Mouse (Mus musculus): ENCODE results near the gene Wdfy2.
"Not testable (repeated sequence)": the region's sequence is repeated elsewhere in the genome, so short reads cannot be mapped to it uniquely, and the experiment has no call there.

Wdfy2 gene

DNA sequence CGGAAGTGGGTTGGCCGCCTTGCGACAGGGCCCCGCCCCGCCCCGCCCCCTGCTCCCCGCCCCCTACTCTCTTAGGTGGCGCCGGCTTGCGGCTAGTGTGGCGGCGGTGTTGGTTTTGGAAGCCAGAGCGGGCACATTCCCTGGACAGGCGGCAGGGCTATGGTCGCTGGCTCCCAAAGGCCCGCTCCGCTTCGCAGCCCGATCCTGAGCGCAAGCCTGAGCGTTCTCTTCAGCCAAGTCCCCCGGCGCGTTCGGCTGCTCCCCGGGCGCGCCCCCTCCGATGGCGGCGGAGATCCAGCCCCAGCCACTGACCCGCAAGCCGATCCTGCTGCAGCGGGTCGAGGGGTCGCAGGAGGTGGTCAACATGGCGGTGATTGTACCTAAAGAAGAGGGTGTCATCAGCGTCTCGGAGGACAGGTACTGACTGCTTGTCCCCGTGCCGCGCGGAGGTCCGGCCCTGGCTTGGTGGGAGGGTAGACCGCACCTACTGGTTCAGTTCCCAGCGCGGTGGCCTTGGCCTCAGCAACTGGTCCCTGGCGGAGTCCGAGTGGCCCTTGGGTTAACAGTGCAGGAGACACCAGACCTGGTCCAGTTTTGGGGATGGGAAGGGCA lies at the start of gene Wdfy2:
TSS of gene Wdfy2 (plus strand) at position 38 of the 612 bp plus-strand sequence.
- DNase-seq, result peak; percentile 54

GRCm38 (mm10) chr14:62789282-62789681 lies 48.2 kb upstream of the Wdfy2 start:
- DNase-seq, result no peak

DNA sequence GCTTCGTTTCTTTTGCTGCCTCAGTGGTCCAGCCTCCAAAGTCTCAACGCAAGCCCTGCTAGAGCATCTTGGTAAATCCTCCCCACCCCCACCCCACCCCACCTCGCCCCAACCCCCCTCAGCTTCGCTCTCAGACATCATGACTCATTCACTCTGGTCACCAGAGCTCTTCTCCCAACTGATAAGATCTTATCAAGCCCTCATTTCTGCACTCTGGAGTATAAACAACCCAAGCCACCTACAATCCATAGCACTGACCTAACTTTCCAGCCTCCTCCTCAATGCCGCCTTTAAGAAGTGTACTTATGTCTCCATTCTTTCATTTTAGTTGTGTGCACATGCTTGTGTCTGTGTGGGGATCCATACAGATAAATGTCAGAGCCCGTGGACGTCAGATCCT lies 41.8 kb upstream of the Wdfy2 start:
- DNase-seq, result no peak

GRCm38 (mm10) chr14:62798608-62799101 lies 38.8 kb upstream of the Wdfy2 start:
- peak; percentile 3 for DNase-seq

GRCm38 (mm10) chr14:62800791-62801190 lies 36.7 kb upstream of the Wdfy2 start:
- DNase-seq, result no peak

- DNase-seq, result no peak
These were observed 34.3 kb upstream of the Wdfy2 start for GRCm38 (mm10) chr14:62803204-62803603.

DNA sequence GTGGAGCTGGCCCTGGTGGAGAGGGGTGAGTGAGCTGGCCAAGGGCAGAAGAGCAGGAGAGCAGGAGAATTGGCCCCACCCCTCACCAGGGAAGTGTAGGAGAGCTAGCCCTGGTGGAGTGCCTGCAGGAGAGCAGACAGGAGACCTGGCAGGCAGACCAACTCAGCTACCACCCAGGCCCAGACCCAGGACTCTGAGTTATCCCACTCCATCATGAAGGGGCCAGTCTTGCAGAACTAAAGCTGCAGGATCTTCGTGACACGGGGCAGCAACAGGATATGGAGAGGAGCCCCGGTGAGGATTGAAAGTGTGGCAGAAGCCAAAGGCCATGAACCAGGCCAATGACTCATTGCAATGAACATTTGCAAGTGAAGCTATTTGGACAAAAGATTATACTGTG lies 30.6 kb upstream of the Wdfy2 start:
- no peak for DNase-seq

GRCm38 (mm10) chr14:62808661-62809523 lies 28.6 kb upstream of the Wdfy2 start:
- no peak for DNase-seq

- DNase-seq, result no peak
These were observed 24.7 kb upstream of the Wdfy2 start for GRCm38 (mm10) chr14:62812765-62813164.

DNA sequence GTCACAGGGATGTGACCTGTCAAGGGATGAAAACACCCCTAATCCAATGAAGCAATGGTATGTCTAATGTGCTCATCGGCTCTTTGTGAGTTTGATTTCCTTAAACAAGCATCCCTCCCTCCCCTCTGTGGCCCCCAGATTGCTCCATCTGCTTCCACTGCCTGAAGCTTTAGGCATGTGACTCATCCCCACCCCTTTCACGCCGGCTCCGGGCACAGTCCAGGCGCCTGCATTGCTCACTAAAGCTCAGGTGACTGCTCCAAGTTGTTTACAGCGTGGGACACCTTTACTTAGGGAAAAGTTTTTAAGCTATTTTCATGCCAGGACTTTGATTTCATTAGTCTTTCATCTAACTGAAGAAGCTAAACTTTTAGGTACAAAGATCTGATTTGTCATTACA lies 22.9 kb upstream of the Wdfy2 start:
- no peak for DNase-seq

GRCm38 (mm10) chr14:62816827-62817226 lies 20.7 kb upstream of the Wdfy2 start:
- no peak for DNase-seq

DNA sequence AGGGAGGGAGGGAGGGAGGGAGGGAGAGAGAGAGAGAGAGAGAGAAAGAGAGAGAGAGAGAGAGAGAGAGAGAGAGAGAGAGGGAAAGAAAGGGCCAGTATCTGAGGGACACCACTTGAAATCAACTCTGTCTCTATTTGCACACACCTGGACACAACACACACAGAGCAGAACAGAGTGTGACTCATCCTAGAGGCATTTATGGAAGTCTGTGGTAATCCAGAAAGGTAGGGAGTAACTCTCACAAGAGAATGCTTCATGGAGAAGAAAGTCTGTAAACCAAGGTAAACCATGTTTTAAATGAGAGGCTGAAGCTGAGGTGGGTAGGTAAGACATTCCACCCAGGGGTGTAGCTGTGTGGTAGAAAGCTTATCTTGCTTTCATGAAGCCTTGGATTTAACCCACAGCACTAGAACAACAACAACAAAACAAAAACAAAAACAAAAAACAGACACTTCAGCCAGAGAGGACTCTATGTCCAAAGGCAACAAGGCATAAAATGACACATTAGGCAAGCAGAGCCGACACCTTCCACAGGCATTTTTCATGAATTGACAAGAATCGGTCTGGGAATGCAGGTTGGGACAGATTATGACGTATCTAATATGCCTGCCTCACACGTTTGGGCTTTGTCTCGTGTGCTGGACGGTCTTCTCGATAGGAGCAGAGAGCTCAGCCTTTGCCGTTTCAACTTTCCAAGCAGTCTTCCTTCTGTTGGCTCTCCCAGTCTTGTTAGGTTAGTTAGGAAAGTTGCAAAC lies 11.7 kb upstream of the Wdfy2 start:
- DNase-seq, result no peak

DNA sequence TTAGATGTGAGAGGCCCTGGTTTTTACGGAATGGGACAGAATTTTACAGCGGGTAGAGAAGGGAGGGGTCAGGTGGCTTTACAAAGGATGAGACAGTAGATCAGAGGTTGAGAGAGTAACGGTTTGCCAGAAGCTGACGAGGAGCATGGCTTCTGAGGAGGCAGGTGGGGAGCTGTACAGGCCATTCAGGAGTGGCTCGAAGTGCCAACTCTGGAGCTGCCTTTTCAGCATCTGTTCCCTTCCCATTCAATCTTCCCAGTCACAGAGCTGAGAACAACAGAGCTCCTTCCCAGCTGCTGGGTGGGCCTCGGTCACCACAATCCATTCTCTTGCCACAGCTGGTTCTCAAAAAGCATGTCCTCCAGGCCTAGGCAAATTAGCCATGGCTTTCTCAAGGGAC lies 8.2 kb upstream of the Wdfy2 start:
- DNase-seq, result no peak

GRCm38 (mm10) chr14:62831691-62832275 lies 5.7 kb upstream of the Wdfy2 start:
- DNase-seq, result no peak

DNA sequence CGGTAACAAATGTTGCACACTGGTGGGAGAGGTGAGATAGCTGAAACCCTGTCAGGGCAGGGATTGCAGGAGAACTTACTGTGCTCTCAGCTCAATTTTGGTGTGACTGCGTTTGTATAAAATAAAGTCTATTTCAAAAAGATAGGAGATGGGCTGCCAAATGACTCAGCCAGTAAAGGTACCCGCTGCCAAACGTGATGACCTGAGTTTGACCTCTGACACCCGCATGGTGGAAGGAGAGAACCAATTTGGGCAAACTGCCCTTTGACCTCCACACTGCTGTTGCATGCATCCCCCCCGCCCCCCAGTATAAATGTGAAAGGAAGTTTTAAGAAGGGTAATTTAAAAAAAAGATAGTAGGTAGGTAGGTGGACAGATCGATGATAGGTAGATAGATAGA lies 4.4 kb upstream of the Wdfy2 start:
- DNase-seq, result no peak

DNA sequence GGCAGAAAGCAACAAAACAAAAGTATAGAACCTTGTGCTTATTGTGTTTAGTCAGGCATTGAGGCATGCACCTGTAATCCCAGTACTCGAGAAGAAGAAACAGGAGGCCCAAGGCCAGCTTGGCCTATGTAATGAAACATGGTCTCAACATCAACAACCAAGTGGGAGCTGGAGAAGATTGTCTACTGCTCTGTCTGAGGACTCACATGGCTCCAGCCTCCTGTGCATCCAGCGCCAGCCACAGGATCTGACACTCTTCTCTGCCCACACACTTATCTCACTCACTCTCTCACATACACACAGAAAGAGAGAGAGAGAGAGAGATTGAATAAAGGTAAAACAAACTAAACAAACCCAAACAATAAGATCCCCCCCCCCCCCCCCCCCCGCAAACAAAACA lies 3.9 kb upstream of the Wdfy2 start:
- no peak for DNase-seq

GRCm38 (mm10) chr14:62835737-62836136 lies 1.7 kb upstream of the Wdfy2 start:
- DNase-seq, result not testable (repeated sequence)

DNA sequence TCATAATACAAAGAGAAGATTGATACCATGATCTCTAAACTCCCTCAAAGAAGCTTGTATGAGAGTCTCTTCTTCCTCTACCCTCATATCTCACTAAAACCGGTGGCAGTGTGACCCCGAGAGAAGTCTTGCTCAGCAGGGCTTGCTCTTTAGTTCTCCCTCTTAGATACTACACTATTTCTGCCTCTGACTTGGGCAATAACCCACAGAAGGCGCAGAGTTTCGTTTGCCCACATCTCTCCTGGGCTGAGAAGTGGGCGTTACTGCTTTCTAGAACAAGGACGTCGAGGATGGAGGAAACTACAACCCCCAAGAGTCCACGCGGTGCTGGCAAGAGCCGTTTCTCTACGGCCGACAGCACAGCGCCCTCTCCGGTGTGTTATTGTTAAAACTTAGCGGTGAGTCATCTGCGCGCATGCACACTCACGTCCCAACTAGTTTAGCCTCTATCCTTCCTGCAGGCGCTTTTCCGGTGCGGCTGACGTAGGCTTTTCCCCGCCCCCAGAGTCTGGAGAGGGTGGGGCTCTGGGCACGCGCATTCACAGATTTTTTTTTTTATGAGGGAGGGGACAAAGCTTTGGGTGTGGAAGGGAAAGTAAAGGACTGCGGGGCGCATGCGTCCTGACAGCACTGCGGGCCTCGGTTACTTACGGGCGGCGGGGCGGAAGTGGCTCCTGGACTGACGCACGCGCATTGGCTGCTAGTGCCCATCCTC lies 395 bp upstream of the Wdfy2 start:
- peak; percentile 98 for DNase-seq

GRCm38 (mm10) chr14:62838336-62838735 lies 858 bp downstream of the Wdfy2 start:
- DNase-seq, result peak; percentile 19

DNA sequence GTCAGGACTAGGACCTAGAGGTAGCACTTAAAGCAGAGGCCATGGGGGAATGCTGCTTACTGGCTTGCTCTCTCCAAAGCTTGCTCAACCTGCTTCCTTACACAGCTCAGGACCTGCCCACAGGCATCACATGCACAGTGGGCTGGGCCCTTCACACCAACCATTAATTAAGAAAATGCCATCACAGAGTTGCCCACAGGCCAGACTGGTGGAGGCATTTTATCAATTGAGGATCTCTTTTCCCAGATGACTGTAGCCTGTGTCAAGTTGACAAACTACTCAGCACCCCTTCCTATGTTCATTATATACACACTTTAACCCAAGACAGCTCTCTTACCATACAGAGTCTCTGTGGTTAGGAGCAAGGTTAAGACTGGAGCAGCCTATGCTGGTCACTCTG lies 4.2 kb downstream of the Wdfy2 start:
- no peak for DNase-seq

DNA sequence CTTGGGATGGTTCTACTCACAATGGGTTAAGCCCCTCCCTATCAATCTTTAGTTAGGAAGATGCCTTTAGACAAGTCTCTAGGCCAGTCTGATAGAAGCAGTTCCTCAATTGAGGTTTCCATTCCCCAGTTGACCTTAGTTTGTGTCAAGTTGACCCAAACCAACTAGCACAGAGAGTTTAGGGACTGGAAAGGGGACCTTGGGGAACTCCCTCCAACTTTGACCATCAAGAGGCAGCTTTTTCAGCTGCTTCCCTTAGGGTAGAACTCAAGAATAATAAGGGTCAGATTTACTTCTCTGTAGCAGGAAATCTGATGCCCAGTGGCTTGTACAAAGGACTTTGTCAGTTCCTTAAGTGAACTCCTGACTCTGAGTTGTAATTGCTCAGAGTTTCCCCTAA lies 5.0 kb downstream of the Wdfy2 start:
- DNase-seq, result no peak

DNA sequence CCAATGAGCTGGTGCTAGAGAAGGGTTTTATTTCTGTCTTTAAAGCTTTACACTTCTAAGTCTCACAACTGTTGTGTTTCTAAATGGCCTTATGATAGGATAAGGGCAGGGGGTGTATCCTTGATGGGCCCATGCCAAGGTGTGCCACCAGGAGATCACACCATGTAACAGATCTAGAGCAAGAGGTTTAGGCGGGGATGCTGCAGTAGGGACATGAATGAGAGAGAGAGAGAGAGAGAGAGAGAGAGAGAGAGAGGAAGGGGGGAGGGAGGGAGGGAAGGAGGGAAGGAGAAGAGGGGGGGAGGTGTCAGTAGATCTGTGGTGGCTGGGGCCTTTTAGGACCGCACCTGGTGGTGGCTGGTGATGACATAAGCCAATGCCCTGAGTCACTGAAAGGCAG lies 5.5 kb downstream of the Wdfy2 start:
- DNase-seq, result no peak

- no peak for DNase-seq
These were observed 6.7 kb downstream of the Wdfy2 start for GRCm38 (mm10) chr14:62844226-62844625.
